Mouse (Mus musculus): Measurements from ENCODE around the gene Nbea. TPM values are rescaled to one million over a fixed set of nuclear protein-coding genes. Genes with fewer than 3 reads are reported as not detected.

The Nbea gene
- total RNA-seq, 2 experiments from 2014 or later = 22.4 to 26.2 TPM

GRCm38 (mm10) chr3:55828481-55829256 lies 354.8 kb downstream of the Nbea start:
- DNase-seq = no peak

- DNase-seq = no peak
Measured at GRCm38 (mm10) chr3:55824864-55825263, 358.6 kb downstream of the Nbea start.

GRCm38 (mm10) chr3:55819598-55819997 lies 363.9 kb downstream of the Nbea start:
- DNase-seq = no peak

- DNase-seq = no peak
Measured at GRCm38 (mm10) chr3:55818082-55818481, 365.4 kb downstream of the Nbea start.

- peak in 1 of 2 experiments; percentile 6 for DNase-seq
Measured at GRCm38 (mm10) chr3:55816638-55817375, 366.7 kb downstream of the Nbea start.

- no peak for DNase-seq
Measured at GRCm38 (mm10) chr3:55816096-55816495, 367.4 kb downstream of the Nbea start.

GRCm38 (mm10) chr3:55814993-55815625 lies 368.4 kb downstream of the Nbea start:
- no peak for DNase-seq

- no peak for DNase-seq
Measured at GRCm38 (mm10) chr3:55794768-55795167, 388.7 kb downstream of the Nbea start.

- DNase-seq = peak; percentile 89 to 93
Measured at GRCm38 (mm10) chr3:55793842-55794575, 389.5 kb downstream of the Nbea start.

GRCm38 (mm10) chr3:55792251-55792650 lies 391.2 kb downstream of the Nbea start:
- peak in 1 of 2 experiments; percentile 6 for DNase-seq

- no peak for DNase-seq
Measured at GRCm38 (mm10) chr3:55790609-55791008, 392.9 kb downstream of the Nbea start.

- no peak for DNase-seq
Measured at GRCm38 (mm10) chr3:55789856-55790255, 393.6 kb downstream of the Nbea start.

GRCm38 (mm10) chr3:55788621-55789201 lies 394.8 kb downstream of the Nbea start:
- DNase-seq = no peak

GRCm38 (mm10) chr3:55788214-55788586 lies 395.3 kb downstream of the Nbea start:
- no peak for DNase-seq

GRCm38 (mm10) chr3:55787487-55788213 lies 395.9 kb downstream of the Nbea start:
- peak; percentile 61 to 65 for DNase-seq

GRCm38 (mm10) chr3:55786835-55787486 lies 396.5 kb downstream of the Nbea start:
- no peak for DNase-seq

- no peak for DNase-seq
Measured at GRCm38 (mm10) chr3:55785981-55786725, 397.3 kb downstream of the Nbea start.

GRCm38 (mm10) chr3:55785266-55785980 lies 398.1 kb downstream of the Nbea start:
- DNase-seq = no peak

- no peak for DNase-seq
Measured at GRCm38 (mm10) chr3:55784101-55784500, 399.4 kb downstream of the Nbea start.

All from adrenal gland, postnatal 36 days (tissue).